Mouse (Mus musculus) lung, postnatal 14 days (tissue): ENCODE results near the gene Uncx.
"Not testable (repeated sequence)": the region's sequence is repeated elsewhere in the genome, so short reads cannot be mapped to it uniquely, and the experiment has no call there.

Experiments used
- DNase-seq: peaks from one replicate; pipeline ENCODE4 v3.0.0; 2021

Uncx gene

GRCm38 (mm10) chr5:139565462-139565861 is 22.2 kb downstream of the Uncx start:
- no peak for DNase-seq

DNA sequence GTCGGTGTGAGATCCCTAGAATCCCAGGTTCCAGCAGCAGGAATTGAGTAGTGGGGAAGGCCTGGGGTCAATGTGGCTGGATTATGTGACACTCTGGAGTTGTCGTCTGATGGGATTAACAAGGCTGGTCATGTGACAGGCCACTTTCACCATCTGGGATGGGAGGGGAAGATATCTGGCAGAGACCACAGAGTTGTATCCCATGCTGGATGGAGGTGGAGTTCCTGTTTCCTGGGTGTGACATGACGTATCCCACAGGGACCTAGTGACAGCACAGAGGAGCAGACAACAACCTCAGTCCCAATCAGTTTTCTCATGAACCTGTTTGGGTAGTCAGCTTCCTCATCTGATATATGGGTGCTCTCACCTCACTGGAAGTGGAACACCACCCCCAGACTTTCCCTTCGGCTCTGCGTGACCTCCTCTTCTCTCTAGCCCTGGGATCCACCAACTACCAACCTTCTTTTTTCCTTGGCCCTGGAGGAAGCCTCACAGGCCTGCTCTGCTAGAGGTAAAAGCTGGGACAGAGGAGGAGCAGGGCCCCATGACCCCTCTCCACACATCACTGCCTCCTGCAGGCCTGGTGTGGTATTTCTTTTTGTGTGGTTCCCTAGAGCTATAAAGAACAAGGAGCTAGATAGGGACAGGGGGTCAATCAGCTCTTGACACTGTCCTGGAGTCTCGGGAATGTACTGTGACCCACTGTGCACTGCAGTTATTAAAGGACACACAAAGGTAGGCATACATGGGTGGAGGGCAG is 23.5 kb downstream of the Uncx start:
- no peak for DNase-seq

- DNase-seq, result no peak
Measured at GRCm38 (mm10) chr5:139568079-139568478, 24.8 kb downstream of the Uncx start.

DNA sequence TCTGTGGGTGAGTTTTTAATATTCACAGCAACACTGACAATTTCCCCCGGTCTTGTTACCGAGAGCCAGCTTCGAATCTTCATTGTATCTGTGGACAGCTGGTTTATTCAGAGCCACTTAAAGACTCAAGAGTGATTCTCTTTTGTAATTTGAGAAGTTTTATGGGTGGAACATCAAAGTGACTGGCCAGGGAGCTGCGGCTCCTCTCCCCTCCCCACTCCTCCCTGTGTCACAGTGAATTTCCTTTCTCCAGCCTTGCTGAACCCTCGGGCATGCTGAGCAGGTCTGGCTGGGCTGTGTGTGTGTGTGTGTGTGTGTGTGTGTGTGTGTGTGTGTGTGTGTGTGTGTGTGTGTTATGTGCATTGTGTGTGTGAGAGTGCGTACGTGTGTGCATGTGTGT is 29.2 kb downstream of the Uncx start:
- DNase-seq, result no peak

GRCm38 (mm10) chr5:139573606-139574311 is 30.5 kb downstream of the Uncx start:
- no peak for DNase-seq

DNA sequence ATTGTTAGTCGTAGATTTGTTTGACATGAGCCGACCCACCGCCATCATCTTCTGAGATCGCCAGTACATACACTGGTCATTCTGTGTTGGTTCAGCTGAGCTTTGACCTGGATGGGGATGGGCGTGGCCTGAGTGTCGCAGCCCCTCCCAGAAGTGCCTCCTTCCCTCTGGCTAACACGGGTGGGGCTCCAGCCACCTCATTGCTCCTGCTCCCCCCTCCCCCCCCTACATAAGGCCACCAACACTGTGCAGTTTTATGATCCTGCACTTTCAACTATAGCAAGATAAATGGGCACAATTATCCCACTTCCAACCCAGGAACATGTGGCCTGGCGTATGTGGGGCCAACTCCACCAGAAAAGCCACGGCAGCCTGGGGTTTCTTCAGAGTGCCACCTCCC is 31.8 kb downstream of the Uncx start:
- no peak for DNase-seq

DNA sequence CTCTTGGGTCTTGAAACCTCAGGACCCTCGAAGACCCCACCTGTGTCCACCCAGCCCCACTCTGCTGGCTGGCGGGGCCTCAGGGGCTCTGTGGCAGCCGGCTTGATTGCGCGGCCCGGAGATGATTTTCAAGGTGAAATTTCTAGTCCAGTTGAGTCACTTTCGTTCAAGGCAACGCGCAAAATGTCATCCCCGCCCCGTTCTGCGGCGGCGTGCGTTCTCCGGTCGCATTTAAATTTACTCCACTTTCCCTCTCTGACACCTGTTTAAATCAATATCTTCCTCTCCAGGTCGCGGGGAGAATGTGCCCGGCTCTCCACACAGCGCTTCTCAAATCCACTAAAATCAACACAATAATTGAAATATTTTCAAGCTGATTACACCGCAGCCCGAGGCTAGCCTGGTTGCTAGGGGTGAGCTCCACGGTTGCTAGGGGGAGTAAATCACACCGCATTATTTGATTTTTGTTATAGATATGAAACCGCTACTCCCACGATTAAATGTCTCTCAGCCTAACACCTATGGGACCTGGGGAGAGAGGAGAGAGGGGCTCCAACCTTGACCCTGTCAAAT is 37.0 kb downstream of the Uncx start:
- DNase-seq, result no peak

DNA sequence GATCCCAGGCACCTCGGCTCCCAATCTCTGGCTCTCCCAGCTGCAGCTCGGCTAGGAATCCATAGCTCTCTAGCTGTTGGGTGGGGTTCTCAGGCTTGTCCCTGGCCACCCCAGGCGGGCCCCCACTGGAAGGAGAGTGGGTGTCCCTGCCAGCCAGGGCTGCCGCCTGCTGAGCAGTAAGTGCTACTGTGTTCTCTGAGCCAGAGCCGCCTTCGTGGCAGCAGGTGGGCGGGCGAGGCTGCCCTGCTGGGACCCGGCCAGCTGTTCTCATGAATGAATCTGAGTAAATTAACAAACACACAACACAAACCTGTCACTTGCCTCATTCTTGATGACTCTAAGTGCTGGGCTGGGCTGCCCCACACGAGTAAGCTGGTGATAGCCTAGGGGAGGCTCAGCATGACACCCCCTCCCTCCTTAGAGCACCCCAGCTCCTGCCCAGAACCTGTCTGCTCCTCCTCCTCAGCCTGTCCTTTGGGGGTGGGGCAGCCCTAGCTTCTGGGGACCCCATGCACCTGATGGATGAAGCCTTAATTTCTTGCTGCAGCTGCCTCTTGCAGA is 38.1 kb downstream of the Uncx start:
- DNase-seq, result no peak

DNA sequence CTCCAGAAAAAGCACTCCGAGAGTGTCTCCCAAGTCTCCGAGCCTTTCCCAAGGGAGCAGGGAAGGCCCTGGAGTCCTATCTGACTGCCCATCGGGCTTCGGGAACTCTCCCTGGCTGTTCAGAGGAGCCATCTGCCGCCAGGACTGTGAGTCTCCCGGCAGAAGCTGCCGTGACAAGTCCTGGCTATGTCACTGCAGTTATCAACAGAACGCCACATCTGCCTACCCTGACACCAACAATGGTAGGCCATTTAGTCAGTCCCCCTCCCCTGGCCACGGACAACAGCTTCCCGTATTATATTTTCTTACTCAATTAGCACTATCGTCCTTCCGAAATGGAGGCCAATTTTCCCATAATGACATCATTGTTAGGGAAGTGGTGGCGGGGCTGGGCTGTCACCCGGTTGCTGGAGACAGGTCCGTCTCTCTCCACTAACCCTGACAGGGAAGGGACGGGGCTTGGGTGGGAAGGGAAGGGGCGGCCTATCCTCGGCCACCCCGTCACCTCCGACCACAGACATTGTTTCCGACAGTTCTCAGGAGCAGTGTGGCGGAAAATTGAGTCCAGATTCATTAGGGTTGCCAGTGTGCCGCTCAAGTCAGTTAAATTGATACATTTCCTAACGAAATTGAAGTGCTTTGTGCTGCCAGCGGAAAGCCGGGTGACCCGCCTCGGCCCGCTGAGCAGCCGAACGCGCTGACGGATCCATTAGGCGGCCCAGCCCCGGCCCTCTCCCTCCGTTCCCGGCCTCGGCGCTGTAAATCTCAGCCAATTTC is 41.9 kb downstream of the Uncx start:
- no peak for DNase-seq

DNA sequence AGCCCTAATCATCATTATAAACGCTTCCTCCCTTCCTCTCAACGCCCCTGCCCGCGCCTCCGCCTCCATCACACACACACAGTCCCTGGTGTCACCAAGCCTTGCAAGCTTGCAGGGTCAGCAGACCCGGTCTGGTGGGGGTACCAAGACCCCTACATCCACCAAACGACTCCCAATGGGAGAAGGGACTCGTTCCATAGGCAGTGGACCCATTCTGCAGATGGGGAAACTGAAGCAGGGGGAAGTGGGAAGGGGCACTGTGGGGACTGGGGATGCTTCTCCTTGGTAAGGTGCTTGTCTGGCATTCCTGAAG is 42.4 kb downstream of the Uncx start:
- no peak for DNase-seq

DNA sequence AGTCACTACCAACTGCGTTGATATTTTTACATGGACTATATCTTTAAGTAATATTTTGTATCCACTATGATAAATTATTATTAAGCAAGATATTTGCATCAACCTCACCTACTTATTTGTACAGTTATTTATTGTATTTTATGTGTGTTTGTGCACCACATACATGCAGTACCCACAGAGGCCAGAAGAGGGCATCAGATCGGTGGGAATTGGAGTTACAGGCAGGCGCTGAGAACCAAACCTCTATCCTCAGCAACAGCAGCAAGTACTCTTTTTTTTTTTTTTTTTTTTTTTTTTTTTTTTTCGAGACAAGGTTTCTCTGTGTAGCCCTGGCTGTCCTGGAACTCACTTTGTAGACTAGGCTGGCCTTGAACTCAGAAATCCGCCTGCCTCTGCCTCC is 44.2 kb downstream of the Uncx start:
- not testable (repeated sequence) for DNase-seq

DNA sequence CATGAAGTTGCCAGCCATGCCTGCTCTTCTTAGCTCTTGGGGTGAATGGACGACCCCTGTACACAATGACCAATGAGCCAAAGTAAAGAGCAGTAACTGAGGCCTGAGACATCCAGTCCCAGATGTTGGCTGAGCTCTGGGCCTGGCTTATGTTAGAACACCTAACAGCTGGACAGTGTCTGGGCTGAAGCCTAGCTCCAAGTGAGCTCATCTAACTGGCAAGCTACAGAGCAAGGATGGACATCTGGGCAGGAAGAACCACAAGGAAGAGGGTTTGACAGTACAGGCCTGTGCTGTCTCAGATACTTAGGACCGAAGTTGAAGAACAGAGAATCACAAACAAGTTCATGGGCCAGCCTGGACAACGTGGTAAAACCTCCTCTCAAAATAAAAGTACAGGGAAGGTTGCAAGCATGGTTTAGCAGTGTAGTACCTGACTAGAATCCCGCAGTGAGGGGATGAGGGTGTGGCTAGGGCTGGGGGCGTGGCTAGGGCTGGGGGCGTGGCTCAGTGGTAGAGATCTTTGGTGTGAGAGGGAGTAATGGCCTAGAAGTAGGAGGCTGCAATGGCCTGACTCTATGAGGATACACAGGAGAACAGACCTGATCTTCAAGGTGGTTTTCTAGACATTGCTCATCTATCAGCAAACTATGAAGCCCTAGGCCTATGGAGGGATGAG is 47.5 kb downstream of the Uncx start:
- DNase-seq, result not testable (repeated sequence)

DNA sequence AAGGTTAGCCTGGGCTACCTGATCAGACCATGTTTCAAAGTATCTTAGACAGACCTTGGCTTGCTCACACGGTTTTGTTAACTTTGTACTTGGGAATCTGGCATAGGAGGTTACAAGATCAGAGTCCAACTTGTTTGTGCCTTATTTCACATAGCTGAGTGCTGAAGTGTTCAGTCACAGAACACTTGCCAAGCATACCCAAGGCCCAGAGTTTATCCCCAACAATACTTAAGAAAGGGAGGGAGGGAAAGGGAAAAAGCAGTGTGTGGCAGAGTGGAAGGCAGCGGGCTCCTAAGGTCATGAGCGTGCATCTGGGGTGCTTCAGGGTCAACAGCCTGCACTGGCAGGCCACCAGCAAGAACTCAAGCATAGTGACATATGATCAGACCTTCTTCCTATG is 48.7 kb downstream of the Uncx start:
- DNase-seq, result no peak

DNA sequence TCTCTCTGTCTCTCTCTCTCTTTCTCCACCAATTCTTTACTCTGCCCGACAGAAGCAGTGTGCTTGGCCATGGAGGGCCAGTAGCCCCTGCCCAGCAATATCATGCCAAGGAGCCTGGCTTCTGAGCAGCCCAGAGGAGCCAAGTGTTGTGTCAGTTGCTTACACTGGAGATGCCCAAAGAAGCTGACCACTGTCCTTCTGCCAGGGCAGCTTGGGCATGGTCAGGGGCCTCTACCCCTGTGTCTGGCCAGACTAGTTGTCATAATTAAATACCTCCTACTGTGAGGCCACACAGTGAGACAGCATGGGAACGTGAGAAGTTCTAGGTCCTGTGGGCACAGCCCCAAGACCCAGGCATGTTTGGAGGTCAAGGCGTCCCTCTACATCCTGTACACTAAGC is 49.6 kb downstream of the Uncx start:
- DNase-seq, result no peak

DNA sequence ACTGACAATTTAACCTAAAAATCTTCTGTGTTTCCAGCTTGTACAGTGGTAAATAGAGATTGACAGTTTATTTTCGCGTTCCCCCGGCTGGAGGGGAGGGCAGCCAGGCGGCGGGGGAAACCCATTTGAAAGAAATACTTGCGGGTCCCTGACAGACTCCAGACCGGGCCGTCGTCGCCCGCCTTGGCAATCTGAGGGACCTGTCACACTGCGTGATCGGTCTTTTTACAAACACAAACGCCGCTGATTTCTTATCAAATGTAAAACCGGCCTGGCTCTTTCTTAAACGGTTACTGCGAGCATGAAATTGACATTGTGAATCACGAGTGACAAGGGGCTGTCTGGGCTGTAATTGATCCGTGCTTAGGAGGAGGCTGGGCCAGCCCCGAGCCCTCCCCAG is 50.5 kb downstream of the Uncx start:
- DNase-seq, result no peak

GRCm38 (mm10) chr5:139595001-139595400 is 51.7 kb downstream of the Uncx start:
- no peak for DNase-seq
